Mouse (Mus musculus) stomach, postnatal 0 days (tissue): ENCODE measurements around the gene St5.

Experiments used
- CTCF ChIP-seq: IDR thresholded peaks from 2 replicates; pipeline ENCODE4 v1.5.1; 2016; ENCODE audit warnings: antibody characterized with exemption, low read depth, mild to moderate bottlenecking, moderate library complexity
- EP300 ChIP-seq: optimal IDR thresholded peaks from 2 replicates; pipeline ENCODE3; 2016; ENCODE audit warnings: antibody characterized with exemption

- TF ChIP-seq EP300 (no peak), CTCF (no peak)
Measured at GRCm38 (mm10) chr7:109600702-109601101, 102.7 kb downstream of the St5 start.
